Mouse (Mus musculus) olfactory bulb, adult 2 months (tissue): Measurements from ENCODE around the gene 5330417C22Rik.

ENCODE experiments used
- CTCF ChIP-seq: fragments of 200-500 bp; IDR thresholded peaks from 2 replicates; pipeline ENCODE4 v1.5.1; 2012; ENCODE audit warnings: low read depth, mild to moderate bottlenecking, low read length, moderate library complexity; ENCODE audit not compliant: insufficient read depth
- POLR2A ChIP-seq: fragments of 200-500 bp; IDR thresholded peaks from 2 replicates; pipeline ENCODE4 v1.6.1; 2012; ENCODE audit warnings: mild to moderate bottlenecking, low read depth, low read length, moderate library complexity; ENCODE audit not compliant: insufficient read depth

GRCm38 (mm10) chr3:108542299-108542698 is 6.0 kb upstream of the 5330417C22Rik start:
- TF ChIP-seq CTCF = no peak
- no peak for TF ChIP-seq POLR2A
